Mouse (Mus musculus) myocyte (in vitro differentiated cells): ENCODE data around the gene Cdk2ap2.

Experiments
- CEBPB ChIP-seq: IDR thresholded peaks from 2 replicates; pipeline ENCODE4 v1.6.1; 2011; ENCODE audit warnings: mild to moderate bottlenecking, moderate library complexity; ENCODE audit not compliant: poor library complexity, insufficient read depth, severe bottlenecking
- E2F4 ChIP-seq: IDR thresholded peaks from one replicate; pipeline ENCODE4 v1.6.1; 2011; ENCODE audit warnings: mild to moderate bottlenecking, control low read depth, moderate library complexity; ENCODE audit not compliant: insufficient read depth
- MAX ChIP-seq: IDR thresholded peaks from one replicate; pipeline ENCODE4 v1.6.1; 2011; ENCODE audit warnings: low read depth, mild to moderate bottlenecking, control low read depth
- MYOD1 ChIP-seq, 3 experiments: IDR thresholded peaks; one replicate each; pipeline ENCODE4 v1.6.1; 2011; ENCODE audit warnings: control low read depth in 2 of 3, low read depth in 2 of 3, mild to moderate bottlenecking in 2 of 3, moderate library complexity in 1 of 3; ENCODE audit not compliant: insufficient read length in 2 of 3, control insufficient read depth in 1 of 3
- MYOG ChIP-seq, 3 experiments: IDR thresholded peaks; one replicate each; pipeline ENCODE4 v1.6.1; 2011; ENCODE audit warnings: control low read depth in 2 of 3, low read depth in 2 of 3, mild to moderate bottlenecking in 2 of 3; ENCODE audit not compliant: insufficient read length in 2 of 3, control insufficient read depth in 1 of 3, insufficient read depth in 1 of 3
- POLR2A ChIP-seq: IDR thresholded peaks from one replicate; pipeline ENCODE4 v1.6.1; 2011; ENCODE audit warnings: low read depth, mild to moderate bottlenecking, control low read depth, moderate library complexity; ENCODE audit not compliant: insufficient read length
- POLR2AphosphoS2 ChIP-seq: IDR thresholded peaks from one replicate; pipeline ENCODE4 v1.6.1; 2011; ENCODE audit warnings: low read depth, control low read depth; ENCODE audit not compliant: insufficient read length
- REST ChIP-seq: IDR thresholded peaks from one replicate; pipeline ENCODE4 v1.6.1; 2011; ENCODE audit warnings: mild to moderate bottlenecking, control low read depth, moderate library complexity; ENCODE audit not compliant: insufficient read depth, insufficient read length
- SRF ChIP-seq: IDR thresholded peaks from one replicate; pipeline ENCODE4 v1.6.1; 2011; ENCODE audit warnings: low read depth; ENCODE audit not compliant: control insufficient read depth, insufficient read length
- TCF12 ChIP-seq: IDR thresholded peaks from one replicate; pipeline ENCODE4 v1.6.1; 2011; ENCODE audit warnings: mild to moderate bottlenecking, control low read depth; ENCODE audit not compliant: poor library complexity, insufficient read depth, severe bottlenecking
- TCF3 ChIP-seq: IDR thresholded peaks from one replicate; pipeline ENCODE4 v1.6.1; 2011; ENCODE audit warnings: low read depth, control low read depth; ENCODE audit not compliant: insufficient read length
- USF1 ChIP-seq: IDR thresholded peaks from one replicate; pipeline ENCODE4 v1.6.1; 2011; ENCODE audit warnings: low read depth, mild to moderate bottlenecking, control low read depth, moderate library complexity

DNA sequence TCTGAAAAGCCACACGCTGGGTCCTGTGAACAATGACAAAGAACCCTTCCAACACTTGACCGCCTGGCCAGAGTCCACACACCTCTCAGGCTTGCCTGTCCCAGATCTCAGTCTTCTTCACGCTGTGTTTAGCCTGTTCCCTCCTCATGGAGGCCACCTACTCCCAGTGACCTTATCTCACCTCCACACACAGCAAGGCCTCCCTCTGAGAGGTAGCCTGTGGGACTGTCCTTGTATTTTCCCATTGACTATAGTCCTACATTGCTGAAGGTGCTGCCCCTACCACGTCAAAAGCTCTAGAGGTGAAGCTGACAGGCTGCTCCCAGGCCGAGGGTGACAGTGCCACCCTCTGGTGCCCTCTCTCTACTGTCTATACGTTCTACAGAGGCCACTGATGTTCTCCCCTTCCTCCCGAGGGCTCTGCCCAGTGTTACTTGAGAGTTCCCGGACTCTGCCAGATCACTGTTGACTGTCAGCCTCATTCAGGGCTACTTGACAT, 16.4 kb upstream of the Cdk2ap2 start:
- TF ChIP-seq POLR2A (no peak), TCF12 (no peak), CEBPB (no peak), USF1 (no peak), POLR2AphosphoS2 (no peak), E2F4 (no peak), MYOD1 (IDR thresholded peaks at IDR 0.05; ENCODE audit: control insufficient read depth in 1 of 3, insufficient read length in 2 of 3, low read depth in 2 of 3) (no peak), REST (no peak), MAX (no peak), MYOG (IDR thresholded peaks at IDR 0.05; ENCODE audit: control insufficient read depth in 1 of 3, insufficient read depth in 1 of 3, insufficient read length in 2 of 3, low read depth in 2 of 3) (no peak), SRF (no peak), TCF3 (no peak)
